Mouse (Mus musculus) liver, embryonic 14.5 days (tissue): ENCODE measurements around the gene Slc12a9.

ENCODE experiments used
- CTCF ChIP-seq: IDR thresholded peaks from 2 replicates; pipeline ENCODE4 v1.5.1; 2016; ENCODE audit warnings: antibody characterized with exemption, low read depth, control low read depth
- EP300 ChIP-seq: IDR thresholded peaks from 2 replicates; pipeline ENCODE4 v1.6.1; 2016; ENCODE audit warnings: antibody characterized with exemption, low read depth

GRCm38 (mm10) chr5:137286655-137287031 is 46.8 kb downstream of the Slc12a9 start:
- peak; percentile 94 for TF ChIP-seq CTCF
- TF ChIP-seq EP300, result no peak
